Mouse (Mus musculus) limb, embryonic 11.5 days (tissue): ENCODE results near the gene Esyt1. TPM values are rescaled to one million over a fixed set of nuclear protein-coding genes. Genes with fewer than 3 reads are reported as not detected.

ENCODE experiments used
- ATAC-seq: fragments of 200-750 bp; cut with Nextera tagmentation; 2 replicates; pipeline ENCODE4 v1.8.0; 2017; ENCODE audit warnings: low read depth; ENCODE audit not compliant: insufficient number of reproducible peaks, low FRiP score, low TSS enrichment
- DNase-seq: peaks from one replicate; pipeline ENCODE4 v3.0.0-alpha.2; 2015; ENCODE audit warnings: low spot score
- H3K27ac ChIP-seq: fragments of 300-500 bp; sonication (generic); replicated peaks from 2 replicates; pipeline ENCODE4 v1.5.1; 2014; ENCODE audit warnings: low read depth, mild to moderate bottlenecking, low read length
- H3K27me3 ChIP-seq: fragments of 300-500 bp; sonication (generic); 2 replicates; pipeline ENCODE4 v1.6.1; 2014; ENCODE audit warnings: mild to moderate bottlenecking, low read length, mixed read lengths; ENCODE audit not compliant: control insufficient read depth, insufficient read depth
- H3K36me3 ChIP-seq: fragments of 300-500 bp; sonication (generic); 2 replicates; pipeline ENCODE4 v1.6.1; 2014; ENCODE audit warnings: mild to moderate bottlenecking, low read length, moderate library complexity, mixed read lengths; ENCODE audit not compliant: control insufficient read depth, insufficient read depth
- H3K4me1 ChIP-seq: fragments of 300-500 bp; sonication (generic); 2 replicates; pipeline ENCODE4 v1.6.1; 2014; ENCODE audit warnings: low read length, mixed read lengths; ENCODE audit not compliant: control insufficient read depth, insufficient read depth
- H3K4me2 ChIP-seq: fragments of 300-500 bp; sonication (generic); 2 replicates; pipeline ENCODE4 v1.6.1; 2014; ENCODE audit warnings: low read depth, mild to moderate bottlenecking, moderate library complexity; ENCODE audit not compliant: severe bottlenecking
- H3K4me3 ChIP-seq: fragments of 300-500 bp; sonication (generic); 2 replicates; pipeline ENCODE4 v1.5.1; 2014; ENCODE audit warnings: low read depth, low read length
- H3K9ac ChIP-seq: fragments of 300-500 bp; sonication (generic); 2 replicates; pipeline ENCODE4 v1.6.1; 2014; ENCODE audit warnings: mild to moderate bottlenecking, low read length
- H3K9me3 ChIP-seq: fragments of 300-500 bp; sonication (generic); 2 replicates; pipeline ENCODE4 v1.6.1; 2016; ENCODE audit warnings: low read length; ENCODE audit not compliant: control insufficient read depth
- WGBS: fragments of 180-500 bp; shearing (Covaris S2); extraction: QIAGEN DNeasy Blood & Tissue Kit; methylation state at CpG from one replicate; pipeline ENCODE4 v1.1.7; 2014; 5-methylcytosine and 5-hydroxymethylcytosine counted together
- polyA plus RNA-seq: library from polyadenylated mRNA; unstranded; fragments of >200 nt; fragmentation: Nextera tagmentation; extraction: Ambion mirVana; gene quantifications from 2 replicates; pipeline ENCODE4 v1.2.1, GENCODE M21; 2014

Esyt1 gene
- polyA plus RNA-seq, 1 experiment from 2014 or later, result 7.6 TPM

GRCm38 (mm10) chr10:128491495-128491894 lies 34.2 kb downstream of the Esyt1 start:
- ATAC-seq, result no peak

GRCm38 (mm10) chr10:128490912-128491311 lies 34.8 kb downstream of the Esyt1 start:
- Histone ChIP-seq H3K9me3 (no peaks in the 10 kb centered on the region), H3K27me3 (no peaks in the 10 kb centered on the region), H3K27ac (no peak overlapping the region), H3K4me2 (no peak overlapping the region), H3K36me3 (peaks cover 35% of the 10 kb centered on the region), H3K9ac (no peak overlapping the region; the same call in 1 of the 2 replicates), H3K4me3 (no peak overlapping the region), H3K4me1 (peaks cover 11% of the 10 kb centered on the region)
- WGBS, result 68% methylated on average over 5 of the region's 5 CpGs
- no peak for ATAC-seq
- no peak for DNase-seq

More at GRCm38 (mm10) chr10:128491495-128491894, 34.2 kb downstream of the Esyt1 start:
- Histone ChIP-seq H3K4me3 (0 out of 2 replicates have a peak overlapping the region, but pooled peaks have one; percentile 5), H3K4me1 (peaks cover 11% of the 10 kb centered on the region), H3K27ac (no peak overlapping the region), H3K9me3 (no peaks in the 10 kb centered on the region), H3K4me2 (no peak overlapping the region), H3K27me3 (no peaks in the 10 kb centered on the region), H3K36me3 (peaks cover 32% of the 10 kb centered on the region), H3K9ac (no peak overlapping the region; the same call in 1 of the 2 replicates)
- WGBS, result 80% methylated on average over 6 of the region's 6 CpGs
- DNase-seq, result no peak

GRCm38 (mm10) chr10:128490232-128490631 lies 35.4 kb downstream of the Esyt1 start:
- Histone ChIP-seq H3K9ac (no peak overlapping the region), H3K27ac (no peak overlapping the region), H3K9me3 (no peaks in the 10 kb centered on the region), H3K4me1 (peaks cover 10% of the 10 kb centered on the region), H3K36me3 (peaks cover 39% of the 10 kb centered on the region), H3K27me3 (no peaks in the 10 kb centered on the region), H3K4me2 (no peak overlapping the region), H3K4me3 (no peak overlapping the region)
- ATAC-seq (no peak), DNase-seq (no peak)
- WGBS, result 81% methylated on average over 5 of the region's 5 CpGs

GRCm38 (mm10) chr10:128489785-128490184 lies 35.9 kb downstream of the Esyt1 start:
- H3K4me1 ChIP-seq, result peaks cover 5% of the 10 kb centered on the region
- H3K9me3 ChIP-seq, result no peaks in the 10 kb centered on the region
- ATAC-seq, result no peak
- no peak for DNase-seq
- peaks cover 40% of the 10 kb centered on the region for H3K36me3 ChIP-seq
- WGBS, result 59% methylated on average over 4 of the region's 4 CpGs
- no peak overlapping the region for H3K27ac ChIP-seq
- no peaks in the 10 kb centered on the region for H3K27me3 ChIP-seq
- no peak overlapping the region for H3K9ac ChIP-seq
- H3K4me2 ChIP-seq, result no peak overlapping the region
- H3K4me3 ChIP-seq, result no peak overlapping the region

- H3K27ac ChIP-seq, result no peak overlapping the region
- H3K9me3 ChIP-seq, result no peaks in the 10 kb centered on the region
- no peak overlapping the region for H3K4me2 ChIP-seq
- no peak overlapping the region for H3K9ac ChIP-seq
- H3K27me3 ChIP-seq, result no peaks in the 10 kb centered on the region
- ATAC-seq (no peak), DNase-seq (no peak)
- 74% methylated on average over 5 of the region's 5 CpGs for WGBS
- H3K36me3 ChIP-seq, result peaks cover 40% of the 10 kb centered on the region
- H3K4me3 ChIP-seq, result no peak overlapping the region
- peaks cover 3% of the 10 kb centered on the region; the same call in 1 of the 2 replicates for H3K4me1 ChIP-seq
These were observed 36.3 kb downstream of the Esyt1 start for GRCm38 (mm10) chr10:128489380-128489779.

- ATAC-seq (no peak), DNase-seq (no peak)
- H3K4me1 ChIP-seq, result peaks cover 3% of the 10 kb centered on the region; the same call in 1 of the 2 replicates
- no peak overlapping the region for H3K4me2 ChIP-seq
- no peaks in the 10 kb centered on the region for H3K9me3 ChIP-seq
- H3K4me3 ChIP-seq, result no peak overlapping the region
- no peak overlapping the region for H3K27ac ChIP-seq
- WGBS, result 85% methylated on average over 4 of the region's 4 CpGs
- no peaks in the 10 kb centered on the region for H3K27me3 ChIP-seq
- no peak overlapping the region for H3K9ac ChIP-seq
- H3K36me3 ChIP-seq, result peaks cover 46% of the 10 kb centered on the region
These were observed 36.9 kb downstream of the Esyt1 start for GRCm38 (mm10) chr10:128488776-128489175.

- Histone ChIP-seq H3K36me3 (peaks cover 53% of the 10 kb centered on the region), H3K4me3 (no peak overlapping the region), H3K9me3 (no peaks in the 10 kb centered on the region), H3K9ac (no peak overlapping the region), H3K4me2 (no peak overlapping the region), H3K27me3 (no peaks in the 10 kb centered on the region), H3K27ac (no peak overlapping the region), H3K4me1 (peaks cover 3% of the 10 kb centered on the region; the same call in 1 of the 2 replicates)
- 92% methylated on average over 22 of the region's 22 CpGs for WGBS
- DNase-seq, result no peak
- ATAC-seq, result no peak
These were observed 37.6 kb downstream of the Esyt1 start for GRCm38 (mm10) chr10:128487861-128488712.

- ATAC-seq, result no peak
- DNase-seq, result no peak
- H3K9ac ChIP-seq, result no peak overlapping the region
- H3K4me3 ChIP-seq, result no peak overlapping the region
- H3K36me3 ChIP-seq, result peaks cover 58% of the 10 kb centered on the region
- no peaks in the 10 kb centered on the region for H3K4me1 ChIP-seq
- H3K4me2 ChIP-seq, result no peak overlapping the region
- no peak overlapping the region for H3K27ac ChIP-seq
- WGBS, result 93% methylated on average over 7 of the region's 7 CpGs
- no peaks in the 10 kb centered on the region for H3K9me3 ChIP-seq
- no peaks in the 10 kb centered on the region for H3K27me3 ChIP-seq
These were observed 39.3 kb downstream of the Esyt1 start for GRCm38 (mm10) chr10:128486370-128486769.
